Mouse (Mus musculus) neural tube, embryonic 10.5 days (tissue): ENCODE results near the gene Ubxn4.
"Not testable (repeated sequence)": the region's sequence is repeated elsewhere in the genome, so short reads cannot be mapped to it uniquely, and the experiment has no call there.

ENCODE experiments used
- DNase-seq: peaks from one replicate; pipeline ENCODE4 v3.0.0-alpha.2; 2017; ENCODE audit warnings: low spot score; ENCODE audit errors: extremely low spot score

The Ubxn4 gene

DNA sequence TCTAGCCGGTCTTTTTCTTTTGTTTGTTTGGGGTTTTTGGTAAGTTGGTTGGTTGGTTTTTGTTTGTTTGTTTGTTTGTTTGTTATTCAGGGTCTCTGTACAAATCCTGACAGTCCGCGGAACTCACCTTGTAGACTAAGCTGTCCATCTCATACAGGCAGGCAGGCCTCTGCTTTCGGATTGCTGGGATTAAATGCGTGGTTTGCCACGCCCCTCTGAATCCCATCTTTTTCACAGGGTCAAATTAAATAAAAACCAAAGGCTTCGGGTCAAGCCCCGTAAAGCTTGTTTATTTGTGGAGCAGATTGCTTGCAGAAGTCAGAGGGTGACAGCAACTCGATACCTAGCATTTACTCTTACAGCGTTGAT, at the start of gene Ubxn4:
Gene Ubxn4 (plus strand): TSS at position 338 of the 369 bp plus-strand sequence.
- no peak for DNase-seq

DNA sequence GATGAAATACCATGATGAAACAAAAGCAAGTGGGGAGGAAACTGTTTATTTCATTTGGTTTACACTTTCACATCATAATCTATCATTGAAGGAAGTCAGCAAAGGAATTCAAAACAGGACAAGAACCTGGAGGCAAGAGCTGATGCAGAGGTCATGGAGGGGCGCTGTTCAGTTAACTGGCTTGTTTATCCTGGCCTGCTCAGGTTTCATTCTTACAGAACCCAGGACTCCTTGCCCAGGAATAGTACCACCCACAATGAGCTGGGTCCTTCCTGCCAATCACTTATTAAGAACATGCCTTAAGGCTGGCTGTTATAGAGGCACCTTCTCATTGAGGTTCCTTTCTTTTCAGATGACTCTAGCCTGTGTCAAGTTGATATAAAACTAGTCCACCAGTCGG, 49.8 kb upstream of the Ubxn4 start:
- DNase-seq, result no peak

DNA sequence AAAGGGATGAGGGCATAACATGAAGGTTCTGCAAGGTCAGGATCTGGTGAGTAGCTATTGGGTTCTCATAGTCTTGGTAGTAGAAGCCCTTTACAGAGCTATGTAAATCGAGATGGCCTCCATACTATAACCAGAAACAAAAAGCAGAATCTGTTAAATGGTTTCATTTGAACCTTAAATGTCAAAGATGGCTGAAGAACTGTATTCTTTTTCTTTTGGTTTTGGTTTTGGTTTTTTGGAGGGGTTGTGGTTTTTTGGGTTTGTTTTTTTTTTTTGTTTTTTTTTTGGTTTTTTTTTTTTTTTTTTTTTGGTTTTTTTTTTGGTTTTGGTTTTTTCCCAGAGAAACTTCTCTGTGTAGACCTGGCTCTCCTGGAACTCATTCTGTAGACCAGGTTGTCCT, 46.4 kb upstream of the Ubxn4 start:
- DNase-seq, result no peak

DNA sequence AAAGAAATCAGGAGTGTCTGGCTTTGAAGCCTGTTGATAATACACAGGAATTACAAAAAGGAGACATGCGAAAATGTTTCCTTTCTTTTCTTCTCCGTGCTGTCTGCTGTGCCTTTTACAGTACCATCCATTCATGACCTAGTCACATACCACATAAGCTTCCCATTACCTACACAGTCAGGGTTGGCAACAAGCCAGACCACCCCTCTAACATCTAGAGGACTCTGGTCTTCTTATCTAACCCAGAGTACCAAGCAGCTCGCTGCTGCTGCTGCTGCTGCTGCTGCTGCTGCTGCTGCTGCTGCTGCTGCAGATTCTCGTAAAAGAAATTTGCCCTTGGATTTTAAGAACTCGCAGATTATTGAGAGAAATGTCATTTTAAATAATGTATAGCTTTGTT, 30.5 kb upstream of the Ubxn4 start:
- no peak for DNase-seq

DNA sequence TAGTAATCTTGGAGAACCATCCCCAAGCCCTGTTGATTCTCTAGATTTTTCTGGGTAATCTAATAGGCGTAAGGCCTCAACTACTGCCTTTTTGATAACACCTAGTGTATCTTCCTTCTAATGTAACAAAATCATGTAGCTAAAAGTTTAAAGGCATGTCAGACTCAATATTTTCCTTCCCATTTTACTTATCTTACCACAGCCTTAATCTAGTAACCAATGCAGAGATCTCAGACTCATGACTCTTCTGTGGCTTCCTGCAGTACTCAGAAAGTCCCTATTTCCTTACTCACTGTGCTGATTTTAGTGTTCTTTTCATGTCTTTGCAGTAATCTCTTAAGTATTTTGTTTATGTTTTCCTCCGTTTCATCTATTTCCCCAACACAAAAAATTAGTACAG, 21.9 kb upstream of the Ubxn4 start:
- DNase-seq, result no peak

DNA sequence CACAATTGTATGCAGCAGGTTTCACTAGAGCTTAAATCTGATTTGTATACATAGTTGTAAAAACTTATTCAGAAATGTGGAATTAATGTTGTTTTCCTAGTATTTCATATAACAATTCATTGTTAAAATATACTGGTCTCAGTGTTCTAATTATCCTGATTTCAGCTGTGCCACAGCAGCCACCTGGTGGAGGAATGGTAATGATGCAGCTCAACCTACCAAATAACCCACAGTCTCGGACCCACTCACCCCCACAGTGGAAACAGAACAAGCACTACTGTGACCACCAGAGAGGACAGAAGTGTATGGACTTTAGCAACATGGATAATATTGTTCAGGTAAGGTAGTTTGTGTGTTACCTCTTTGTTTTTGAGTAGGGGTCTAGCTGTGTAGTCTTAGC, 20.5 kb upstream of the Ubxn4 start:
- DNase-seq, result no peak

DNA sequence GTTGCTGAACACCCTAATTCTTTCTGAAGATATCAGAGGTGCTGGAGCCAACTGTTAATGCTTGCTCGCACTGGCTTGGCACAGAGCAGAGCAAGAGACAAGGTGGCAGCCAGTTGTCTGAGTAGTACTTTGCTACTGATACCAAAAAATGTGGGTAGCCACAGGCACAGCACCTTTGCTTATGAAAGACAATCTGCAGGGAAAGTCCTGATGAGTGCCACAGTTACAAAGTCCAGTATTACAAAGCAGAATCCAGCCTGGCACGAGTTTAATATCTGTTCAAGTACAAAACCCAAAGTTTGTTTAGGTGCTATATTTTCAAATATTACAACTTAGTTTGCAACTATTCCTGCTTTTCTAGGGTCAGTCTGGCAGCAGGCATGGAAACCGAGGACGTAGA, 8.6 kb upstream of the Ubxn4 start:
- no peak for DNase-seq

DNA sequence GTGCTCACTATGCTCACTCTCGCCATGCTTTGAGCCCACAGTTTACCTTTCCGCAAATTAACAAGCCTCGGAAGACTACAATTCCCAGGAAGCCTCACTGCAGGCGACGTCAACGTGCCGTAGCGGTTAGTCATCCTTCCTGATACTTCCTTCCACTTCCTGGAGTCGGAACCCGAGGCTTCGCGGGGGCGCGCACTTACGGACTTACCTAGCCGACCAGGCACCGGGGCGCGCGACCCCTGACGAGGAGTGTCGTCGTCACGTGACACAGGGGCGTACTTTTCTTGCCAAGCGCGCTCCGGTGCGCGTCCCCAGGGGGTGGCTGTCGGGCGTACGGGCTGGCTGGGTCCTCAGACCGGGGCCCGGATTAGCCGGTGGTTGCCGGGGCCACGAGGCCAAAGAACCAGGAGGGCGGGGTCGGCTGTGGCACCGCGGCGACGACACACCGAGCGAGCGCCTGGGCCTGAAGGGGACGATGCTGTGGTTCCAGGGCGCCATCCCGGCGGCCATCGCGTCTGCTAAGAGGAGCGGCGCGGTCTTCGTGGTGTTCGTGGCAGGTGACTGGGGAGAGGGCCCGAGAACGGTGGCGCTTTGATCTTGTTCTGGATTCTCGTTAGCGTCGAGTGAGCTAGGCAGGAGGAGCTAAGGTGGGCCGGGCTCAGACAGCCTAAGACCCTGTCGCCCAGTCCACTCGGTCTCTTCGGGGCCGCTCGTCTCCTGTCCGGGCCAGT, 397 bp downstream of the Ubxn4 start:
- peak; percentile 98 for DNase-seq

DNA sequence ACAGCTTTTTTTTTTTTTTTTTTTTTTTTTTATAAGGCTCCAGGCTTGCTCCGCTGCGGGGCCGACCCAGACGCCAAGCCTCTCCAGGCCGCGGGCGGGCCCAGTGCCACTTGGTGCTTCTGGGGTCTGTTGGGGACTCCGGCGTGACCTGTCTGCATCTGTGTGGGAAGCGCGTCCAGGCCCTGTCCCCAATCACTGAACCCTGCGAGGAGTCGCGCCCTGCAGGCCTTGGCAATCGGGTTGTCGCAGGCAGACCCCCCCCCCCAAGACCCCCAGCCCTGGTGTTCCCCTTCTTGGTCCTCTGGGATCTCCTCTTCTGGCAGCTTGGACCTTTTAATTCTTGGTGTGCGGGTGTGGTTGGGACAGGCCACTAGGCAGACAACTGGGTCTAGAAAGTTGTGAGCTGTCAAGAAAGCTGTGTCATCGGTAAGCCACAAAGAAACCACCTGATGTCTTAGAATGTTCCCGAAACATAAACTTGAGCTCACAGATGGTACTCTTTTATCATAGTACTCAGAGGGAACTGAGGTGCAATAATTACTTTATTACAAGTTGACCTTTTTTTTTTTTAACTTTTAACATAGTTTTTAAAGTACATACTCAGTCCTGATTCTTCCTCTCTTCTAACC, 1.1 kb downstream of the Ubxn4 start:
- peak; percentile 58 for DNase-seq

DNA sequence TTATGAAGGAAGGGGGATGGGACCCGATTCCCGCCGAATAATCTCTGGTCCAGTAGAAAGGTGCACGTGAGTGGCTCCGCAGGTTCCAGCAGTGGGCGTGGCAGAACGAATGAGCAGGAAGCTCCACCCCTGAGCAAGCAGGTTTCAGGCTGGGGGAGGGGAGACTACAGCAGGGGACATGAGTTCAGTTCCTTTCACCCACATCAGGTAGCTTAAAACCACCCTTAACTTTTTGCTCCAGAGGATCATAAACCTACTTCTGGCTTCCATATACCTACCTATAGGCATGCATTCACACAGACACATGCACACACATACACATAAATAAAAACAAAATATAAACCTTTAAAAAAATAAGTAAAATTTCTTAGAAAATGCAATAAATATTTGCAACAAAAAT, 23.3 kb downstream of the Ubxn4 start:
- DNase-seq, result not testable (repeated sequence)

DNA sequence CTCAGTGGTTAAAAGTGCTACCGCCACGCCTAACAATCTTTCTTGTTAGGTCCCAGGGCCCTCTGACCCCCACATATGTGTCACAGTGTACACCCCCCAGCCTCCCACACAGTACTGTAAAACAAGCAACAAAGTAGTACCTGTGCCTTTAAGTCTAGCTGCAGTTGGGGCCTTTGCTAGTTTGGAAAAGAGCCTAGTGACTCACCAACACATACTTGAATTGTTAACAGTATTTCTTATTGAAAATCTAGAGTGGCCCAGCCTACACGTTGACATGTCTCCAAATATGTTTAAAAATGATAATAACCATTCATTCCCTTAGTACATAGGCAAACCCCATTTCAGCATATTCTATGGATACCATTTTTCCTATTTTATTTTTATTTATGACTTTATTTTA, 27.0 kb downstream of the Ubxn4 start:
- no peak for DNase-seq

DNA sequence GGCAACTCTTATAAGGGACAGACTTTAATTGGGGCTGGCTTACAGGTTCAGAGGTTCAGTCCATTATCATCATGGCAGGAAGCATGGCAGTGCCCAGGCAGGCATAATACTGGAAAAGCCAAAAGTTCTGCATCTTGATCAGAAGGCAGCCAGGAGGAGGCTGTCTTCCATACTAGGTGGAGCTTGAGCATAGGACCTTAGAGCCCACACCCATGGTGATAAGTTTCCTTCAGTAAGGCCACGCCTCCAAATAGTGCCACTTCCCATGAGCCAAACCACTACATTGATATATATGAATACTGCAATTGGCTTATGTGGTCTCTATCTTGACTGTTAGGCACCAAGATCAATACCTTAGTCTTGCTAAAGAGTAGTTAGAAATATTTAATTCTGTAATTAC, 32.1 kb downstream of the Ubxn4 start:
- DNase-seq, result no peak

DNA sequence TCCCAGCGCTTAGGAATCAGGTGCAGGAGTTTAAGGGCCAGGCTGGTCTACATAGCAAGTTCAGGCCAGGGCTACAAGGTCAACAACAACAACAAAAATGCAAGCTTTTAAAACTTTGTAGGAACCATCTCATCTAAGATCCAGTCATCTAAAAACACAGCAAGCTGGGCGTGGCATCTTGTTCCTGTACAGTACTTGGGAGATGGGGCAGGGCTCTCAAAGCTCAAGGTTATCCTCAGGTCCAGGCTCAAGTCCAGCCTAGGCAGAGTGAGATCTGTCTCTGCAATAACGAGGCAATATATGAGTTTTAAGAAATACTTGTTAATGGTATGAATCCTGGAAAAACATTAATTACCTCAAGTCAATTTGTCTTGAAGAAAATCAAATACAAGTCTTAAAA, 34.8 kb downstream of the Ubxn4 start:
- no peak for DNase-seq

DNA sequence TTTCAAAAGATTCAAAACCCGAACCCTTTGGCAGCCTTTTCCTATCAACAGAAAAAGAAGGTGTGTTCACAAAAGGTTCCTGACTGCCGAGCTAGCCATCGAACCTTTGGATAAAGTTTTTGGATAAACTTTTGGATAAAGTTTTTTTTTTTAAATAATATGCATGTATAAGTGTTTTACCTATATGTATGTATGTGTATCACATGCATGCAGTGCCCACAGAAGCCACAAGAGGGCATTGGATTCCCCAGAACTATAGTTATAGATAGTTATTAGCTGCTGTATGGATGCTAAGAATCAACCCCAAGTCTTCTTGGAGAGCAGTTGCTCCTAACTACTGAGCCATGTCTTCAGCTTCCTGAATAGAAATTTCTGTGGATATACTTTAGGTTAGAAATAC, 38.0 kb downstream of the Ubxn4 start:
- no peak for DNase-seq

DNA sequence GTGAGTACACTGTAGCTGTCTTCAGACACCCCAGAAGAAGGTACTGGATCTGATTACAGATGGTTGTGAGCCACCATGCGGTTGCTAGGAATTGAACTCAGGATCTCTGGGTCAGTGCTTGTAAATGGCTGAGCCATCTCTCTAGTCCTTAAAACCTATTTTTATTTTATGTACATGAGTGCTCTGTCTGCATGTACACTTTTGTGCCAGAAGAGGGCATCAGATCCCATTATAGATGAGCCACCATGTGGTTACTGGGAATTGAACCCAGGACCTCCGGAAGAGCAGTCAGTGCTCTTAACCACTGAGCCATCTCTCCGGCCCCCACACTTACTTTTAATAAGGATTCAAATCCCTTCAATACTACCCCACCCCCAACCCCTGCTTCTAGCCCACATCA, 39.2 kb downstream of the Ubxn4 start:
- DNase-seq, result no peak

DNA sequence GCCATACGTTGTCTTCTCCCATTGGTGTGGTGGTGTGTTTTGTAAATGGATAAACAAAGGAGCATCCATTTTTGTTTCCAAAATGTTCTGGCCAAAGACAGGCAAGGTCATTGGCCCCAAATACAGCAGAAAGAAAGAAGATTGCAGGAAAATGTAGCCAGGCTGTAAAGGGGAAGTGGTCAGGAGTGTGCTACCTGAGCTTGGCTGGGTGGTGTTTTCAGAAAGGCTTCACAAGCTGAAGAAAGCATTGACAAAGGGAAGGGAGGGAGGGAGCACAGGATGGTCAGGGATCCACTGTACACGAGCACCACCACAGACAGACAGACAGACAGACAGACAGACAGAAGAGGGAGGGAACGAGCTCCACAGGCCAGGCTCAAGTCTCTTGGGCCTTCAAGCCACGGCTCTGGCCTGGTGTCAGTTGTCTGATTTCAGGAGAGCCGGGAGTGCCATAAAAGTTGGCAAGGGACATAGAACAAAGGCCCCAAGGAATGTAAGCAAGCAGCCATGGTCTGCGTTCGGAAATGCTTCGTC, 40.5 kb downstream of the Ubxn4 start:
- DNase-seq, result no peak

DNA sequence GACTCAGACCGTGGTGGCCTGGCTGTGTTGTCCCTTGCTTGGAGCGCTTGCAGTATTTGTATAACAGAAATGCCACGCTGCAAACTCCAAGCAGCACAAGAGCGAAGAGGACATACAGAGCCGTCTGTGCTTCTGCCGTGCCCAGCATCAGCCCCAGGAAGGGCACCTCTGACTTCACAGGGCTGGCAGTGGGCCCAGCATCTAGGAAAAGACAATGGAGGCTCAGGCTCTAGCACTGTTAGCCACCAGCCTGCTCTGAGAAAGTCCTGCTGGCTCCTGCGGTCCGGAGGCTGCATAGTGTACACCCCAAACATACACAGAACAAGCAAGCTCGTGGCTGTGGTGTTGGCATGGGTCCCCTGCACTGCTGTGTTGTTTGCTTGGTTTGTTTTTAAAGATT, 41.4 kb downstream of the Ubxn4 start:
- DNase-seq, result no peak

DNA sequence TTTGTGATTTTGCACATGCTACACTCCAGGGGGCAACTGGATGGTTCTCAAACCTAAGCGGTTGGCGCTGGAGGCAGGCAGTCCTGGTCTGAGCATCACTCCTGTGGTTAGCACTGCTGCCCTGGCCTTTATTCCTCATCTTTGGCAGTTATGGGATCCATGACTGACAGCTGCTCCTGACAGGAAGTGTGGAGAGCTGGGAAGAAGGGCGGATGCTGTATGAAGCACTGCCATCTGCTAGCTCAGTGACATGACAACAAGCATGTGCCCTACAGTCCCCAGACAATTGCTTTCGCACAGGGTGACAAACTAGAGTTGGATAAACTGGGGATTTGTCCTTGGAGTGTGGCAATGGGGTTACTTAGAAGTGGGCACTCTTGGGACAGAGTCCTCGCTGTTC, 46.5 kb downstream of the Ubxn4 start:
- DNase-seq, result no peak

DNA sequence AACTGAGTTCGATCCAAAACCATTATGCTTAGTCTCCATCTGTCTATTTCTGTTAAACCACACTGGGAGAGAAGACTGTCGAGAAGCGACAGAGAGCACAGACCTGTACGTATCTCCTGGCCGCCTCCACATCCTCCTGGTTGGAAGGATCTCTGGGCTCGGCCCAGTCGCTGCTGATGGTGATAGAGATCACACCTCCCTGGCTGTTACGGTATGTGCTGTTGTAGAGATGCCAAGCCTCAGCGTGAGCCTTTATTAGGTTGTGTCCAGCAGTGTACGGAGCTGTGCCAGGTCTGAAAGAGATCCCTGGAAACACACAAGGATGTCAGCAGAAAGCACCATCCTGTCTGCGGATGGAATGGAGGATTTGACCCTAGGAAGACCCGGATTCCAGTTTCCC, 49.8 kb downstream of the Ubxn4 start:
- no peak for DNase-seq

DNA sequence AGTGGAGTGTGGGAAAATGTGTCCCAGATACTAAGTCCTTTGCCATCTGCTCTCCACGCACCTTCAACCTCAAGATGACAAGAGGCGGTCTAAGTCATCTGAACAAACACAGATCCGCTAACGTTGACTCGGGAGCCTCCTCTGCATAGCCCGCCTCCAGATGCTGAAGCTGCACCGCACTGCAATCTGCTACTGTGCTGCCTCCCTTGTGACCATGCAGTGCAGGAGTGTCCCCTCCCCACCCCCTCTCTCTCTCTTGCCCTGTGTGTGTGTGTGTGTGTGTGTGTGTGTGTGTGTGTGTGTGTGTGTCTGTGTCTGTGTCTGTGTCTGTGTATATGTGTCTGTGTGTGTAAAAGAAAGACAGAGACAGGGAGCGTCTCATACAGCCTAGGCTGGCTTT, 51.5 kb downstream of the Ubxn4 start:
- no peak for DNase-seq

DNA sequence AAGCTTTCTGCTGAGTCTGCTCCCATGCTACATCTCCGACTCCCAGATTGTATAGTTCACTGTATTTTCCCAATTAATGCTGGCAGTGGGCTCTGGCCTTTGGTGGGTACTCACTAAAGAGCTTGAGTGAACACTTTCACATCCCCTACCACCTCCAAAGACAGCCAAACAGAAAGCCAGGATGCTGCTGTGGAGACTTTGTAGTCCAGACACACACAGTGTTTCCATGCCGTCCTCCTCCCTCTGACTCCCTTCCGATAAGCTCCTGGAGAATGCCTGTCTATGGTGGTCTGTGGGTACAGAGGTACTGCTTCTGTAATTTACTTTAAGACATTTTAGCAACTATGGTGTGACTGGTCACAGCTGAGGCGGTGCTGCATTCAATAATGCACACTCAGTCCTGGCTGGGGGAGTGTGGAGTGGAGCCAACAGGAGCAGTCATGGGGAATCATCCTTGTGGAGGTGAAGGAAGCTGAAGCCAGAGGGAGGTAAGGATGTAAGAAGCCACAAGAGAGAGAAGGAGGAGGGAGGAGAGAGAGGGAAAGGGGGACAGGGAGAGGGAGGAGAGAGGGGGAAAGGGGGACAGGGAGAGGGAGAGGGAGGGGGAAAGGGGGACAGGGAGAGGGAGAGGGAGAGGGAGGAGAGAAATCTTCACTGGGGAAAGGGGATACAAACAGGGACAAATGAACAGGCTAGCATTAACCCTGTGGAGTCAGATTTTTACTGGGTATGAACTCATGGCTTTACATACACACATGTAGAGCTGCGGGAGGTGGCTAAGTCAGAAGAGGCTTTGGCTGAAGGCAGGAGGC, 52.2 kb downstream of the Ubxn4 start:
- no peak for DNase-seq

DNA sequence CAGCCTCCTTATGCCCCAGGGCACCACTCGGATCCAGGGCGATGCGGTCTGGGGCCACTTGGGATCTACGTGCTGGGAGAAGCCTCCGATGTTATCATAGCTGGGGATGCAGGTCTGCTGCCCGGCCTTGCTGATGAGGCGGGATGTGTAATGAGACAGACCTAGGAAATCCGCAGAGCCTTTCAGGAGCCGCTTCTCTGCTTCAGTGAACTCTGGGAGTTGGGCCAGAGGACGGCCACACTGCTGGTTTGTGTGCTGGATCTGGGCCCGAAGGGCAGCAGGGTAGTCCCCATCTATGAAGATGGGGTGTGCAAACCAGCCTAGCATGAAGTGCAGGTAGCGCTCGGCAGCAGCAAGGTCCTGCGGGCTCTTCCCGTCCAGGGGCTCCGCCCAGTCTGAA, 60.1 kb downstream of the Ubxn4 start:
- no peak for DNase-seq
